Mouse (Mus musculus) layer of hippocampus, adult 2 months (tissue): ENCODE measurements around the gene Hoxa4. TPM values are rescaled to one million over a fixed set of nuclear protein-coding genes. Genes with fewer than 3 reads are reported as not detected.

Experiments used
- DNase-seq, 2 experiments: peaks; one replicate each; pipeline ENCODE4 v3.0.0; 2022; ENCODE audit warnings: low spot score in 2 of 2
- H3K27ac ChIP-seq: fragments of 200-600 bp; 2 replicates; pipeline ENCODE4 v1.8.1; 2022
- H3K4me3 ChIP-seq: fragments of 200-600 bp; 2 replicates; pipeline ENCODE4 v1.8.1; 2022; ENCODE audit warnings: mild to moderate bottlenecking
- CTCF ChIP-seq: fragments of 200-600 bp; conservative IDR thresholded peaks from 2 replicates; pipeline ENCODE4 v1.8.1; 2022; ENCODE audit warnings: antibody characterized with exemption, mild to moderate bottlenecking, moderate library complexity
- total RNA-seq, 2 experiments: library from RNA; stranded (reverse); gene quantifications; 2 replicates each; pipeline ENCODE4 v1.2.3; 2021

Gene Hoxa4
- total RNA-seq, 2 experiments from 2014 or later: not detected

DNA sequence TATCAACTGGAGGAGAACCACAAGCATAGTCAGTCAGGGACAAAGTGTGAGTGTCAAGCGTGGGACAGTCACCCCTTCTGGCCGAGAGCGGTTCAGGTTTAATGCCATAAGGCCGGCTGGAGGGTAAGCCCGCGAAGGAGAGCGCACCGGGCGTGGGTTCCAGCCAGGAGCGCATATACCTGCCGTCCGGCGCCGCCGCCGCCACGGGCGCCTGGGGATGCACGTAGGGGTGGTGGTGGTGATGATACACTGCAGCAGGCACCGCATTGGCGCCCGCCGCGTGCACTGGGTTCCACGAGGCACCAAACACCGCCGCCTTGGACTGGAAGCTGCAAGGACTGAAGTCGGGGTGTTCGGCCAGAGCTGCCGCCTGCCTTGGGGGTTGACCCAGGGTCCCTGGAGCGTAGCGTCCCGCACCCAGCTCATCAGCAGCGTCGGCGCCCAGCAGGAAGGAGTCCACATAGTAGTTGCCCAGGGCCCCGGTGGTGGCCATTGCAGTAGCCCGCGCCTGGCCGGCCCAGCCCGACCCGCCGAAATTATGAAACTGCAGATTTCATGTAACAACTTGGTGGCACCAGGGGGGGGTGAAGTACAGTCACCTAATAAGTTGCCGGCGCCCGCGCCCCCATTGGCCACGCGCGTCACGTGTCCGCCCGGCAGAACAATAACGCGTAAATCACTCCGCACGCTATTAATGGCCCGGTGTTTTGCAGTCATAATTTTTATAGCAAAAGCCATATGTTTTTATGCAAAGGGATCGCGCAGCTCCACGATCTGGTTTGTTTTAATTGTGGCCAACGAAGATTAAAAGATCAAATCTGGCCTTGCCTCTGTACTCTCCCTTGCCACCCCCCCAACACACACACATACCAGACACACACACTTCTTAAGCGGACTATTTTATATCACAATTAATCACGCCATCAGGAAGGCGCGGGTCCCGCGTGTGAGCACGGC lies 34.3 kb upstream of the Hoxa4 start:
- no peak for DNase-seq
- TF ChIP-seq CTCF: no peak
- H3K27ac ChIP-seq: no peak overlapping the region
- H3K4me3 ChIP-seq: no peak overlapping the region

DNA sequence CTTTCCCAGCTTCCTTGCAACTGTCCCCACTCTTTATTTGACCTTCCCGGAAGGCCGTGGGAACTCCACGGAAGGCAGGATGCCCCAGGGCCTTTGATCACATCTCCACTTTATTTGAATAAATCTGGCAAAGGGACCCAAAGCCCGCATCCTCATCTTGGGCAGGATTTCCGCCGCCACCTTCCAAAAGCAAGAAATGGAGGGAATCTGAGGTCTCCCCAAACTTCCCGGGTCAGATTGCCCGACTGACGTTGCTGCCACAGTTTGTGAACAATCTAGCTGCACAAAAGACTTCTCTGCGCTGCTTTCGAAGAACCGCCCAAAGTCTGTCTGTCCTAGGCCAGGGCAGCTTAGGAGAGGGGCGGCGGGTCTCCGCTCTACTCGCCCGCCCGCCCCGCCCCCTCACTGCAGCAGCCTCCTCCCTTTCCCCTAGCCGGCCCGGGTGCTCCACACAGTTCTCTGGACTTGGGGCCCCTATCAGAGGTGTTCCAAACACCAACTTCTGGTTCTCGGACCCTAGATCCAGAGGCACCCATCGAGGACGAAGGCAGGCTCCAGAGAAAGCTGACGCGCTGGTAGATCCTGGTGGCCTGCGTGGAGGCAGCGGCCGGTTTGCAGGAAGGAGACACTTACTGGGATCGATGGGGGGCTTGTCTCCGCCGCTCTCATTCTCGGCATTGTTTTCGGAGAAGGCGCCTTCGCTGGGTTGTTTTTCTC lies 33.5 kb upstream of the Hoxa4 start:
- H3K27ac ChIP-seq: no peak overlapping the region
- no peak for TF ChIP-seq CTCF
- no peak for DNase-seq

DNA sequence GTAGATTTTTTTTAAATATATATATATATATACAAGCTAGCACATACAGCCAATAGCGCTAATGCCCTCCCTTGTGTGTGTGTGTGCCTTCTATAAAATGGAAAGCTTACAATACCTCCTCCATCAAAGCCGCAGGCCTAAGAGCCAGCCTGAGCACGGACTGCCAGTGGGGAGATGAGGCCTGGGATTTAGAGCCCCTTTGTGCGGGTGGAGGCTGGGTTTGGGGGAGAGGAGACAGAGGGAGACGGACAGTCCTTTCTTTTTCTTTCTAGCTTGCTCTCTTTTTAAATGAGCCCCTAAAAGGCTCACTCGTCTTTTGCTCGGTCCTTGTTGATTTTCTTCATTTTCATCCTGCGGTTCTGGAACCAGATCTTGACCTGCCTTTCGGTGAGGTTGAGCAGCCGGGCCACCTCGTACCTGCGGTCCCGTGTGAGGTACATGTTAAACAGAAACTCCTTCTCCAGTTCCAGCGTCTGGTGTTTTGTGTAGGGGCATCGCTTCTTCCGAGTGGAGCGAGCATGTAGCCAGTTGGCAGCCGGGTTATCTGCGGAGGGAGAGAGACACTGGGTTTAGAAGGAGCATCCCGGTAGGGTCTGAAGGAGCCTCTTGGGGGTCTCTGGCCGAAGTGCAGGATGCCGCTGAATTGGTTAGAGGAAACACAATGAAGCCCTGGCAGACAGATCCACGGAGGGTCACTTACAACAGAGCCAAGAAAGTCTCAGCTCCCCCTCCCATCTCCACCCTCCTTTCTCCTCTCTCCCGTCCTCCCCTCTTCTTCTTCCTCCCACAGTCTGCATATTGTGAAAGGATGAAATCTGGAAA lies 32.6 kb upstream of the Hoxa4 start:
- no peak for DNase-seq
- no peak for TF ChIP-seq CTCF
- Histone ChIP-seq H3K27ac (no peak overlapping the region), H3K4me3 (no peak overlapping the region)

More for the DNA sequence above, 33.5 kb upstream of the Hoxa4 start:
- H3K4me3 ChIP-seq: no peak overlapping the region

DNA sequence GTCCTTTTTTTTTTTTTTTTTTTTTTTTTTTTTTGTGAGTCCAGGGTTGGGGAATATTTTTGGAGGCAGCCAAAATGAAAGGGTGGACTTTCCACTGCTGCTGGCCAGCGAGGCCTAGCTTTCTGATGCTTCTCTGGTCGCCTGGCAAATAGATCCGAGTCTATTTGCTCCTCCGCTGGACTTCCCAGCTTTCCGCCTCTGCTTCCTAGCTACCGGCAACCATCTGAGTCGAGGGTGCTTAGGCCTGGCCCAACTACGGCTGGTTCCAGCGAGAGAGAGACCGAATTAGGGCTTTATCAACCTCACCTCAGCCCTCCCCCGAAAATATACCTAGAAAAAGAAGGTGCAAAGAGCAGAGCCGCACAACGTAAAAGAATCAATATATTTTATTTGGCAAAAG lies 31.2 kb upstream of the Hoxa4 start:
- DNase-seq: no peak
- Histone ChIP-seq H3K27ac (no peak overlapping the region), H3K4me3 (no peak overlapping the region)
- no peak for TF ChIP-seq CTCF

DNA sequence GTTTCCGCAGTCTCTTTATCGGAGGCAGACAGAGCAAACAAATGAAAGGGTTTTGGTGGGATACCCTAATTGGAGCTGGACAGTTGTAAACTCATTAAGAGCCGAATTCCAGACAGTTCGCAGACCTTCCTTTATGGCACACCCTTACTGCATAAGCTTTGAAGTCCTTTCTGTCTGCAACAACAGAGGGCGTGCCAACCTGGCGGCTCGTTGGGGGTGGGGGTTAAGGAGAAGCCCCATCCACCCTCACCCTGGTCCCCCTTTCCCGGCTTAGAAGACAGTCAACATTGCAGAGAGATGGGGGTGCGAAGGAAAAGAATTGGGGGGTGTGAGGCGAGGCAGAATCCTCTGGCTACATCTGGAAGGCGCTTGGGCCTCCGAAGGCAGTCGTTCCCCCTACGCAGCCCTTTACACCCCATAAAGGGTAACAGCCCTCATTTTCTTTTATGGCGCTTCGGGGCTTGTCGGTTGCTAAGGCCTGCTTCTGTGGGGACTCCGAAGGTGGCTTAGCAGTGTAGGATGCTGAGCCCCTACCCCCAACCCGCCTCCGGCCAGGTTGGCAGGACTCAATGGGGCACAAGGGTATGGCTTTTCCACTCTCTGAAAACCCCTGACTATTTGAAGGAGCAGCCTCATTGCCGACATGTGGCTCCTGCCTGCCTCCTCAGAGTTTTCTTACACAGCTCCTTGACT lies 30.6 kb upstream of the Hoxa4 start:
- H3K27ac ChIP-seq: no peak overlapping the region
- H3K4me3 ChIP-seq: peak overlapping the region; percentile 63; the same call in 1 of the 2 replicates
- no peak for DNase-seq
- TF ChIP-seq CTCF: no peak

DNA sequence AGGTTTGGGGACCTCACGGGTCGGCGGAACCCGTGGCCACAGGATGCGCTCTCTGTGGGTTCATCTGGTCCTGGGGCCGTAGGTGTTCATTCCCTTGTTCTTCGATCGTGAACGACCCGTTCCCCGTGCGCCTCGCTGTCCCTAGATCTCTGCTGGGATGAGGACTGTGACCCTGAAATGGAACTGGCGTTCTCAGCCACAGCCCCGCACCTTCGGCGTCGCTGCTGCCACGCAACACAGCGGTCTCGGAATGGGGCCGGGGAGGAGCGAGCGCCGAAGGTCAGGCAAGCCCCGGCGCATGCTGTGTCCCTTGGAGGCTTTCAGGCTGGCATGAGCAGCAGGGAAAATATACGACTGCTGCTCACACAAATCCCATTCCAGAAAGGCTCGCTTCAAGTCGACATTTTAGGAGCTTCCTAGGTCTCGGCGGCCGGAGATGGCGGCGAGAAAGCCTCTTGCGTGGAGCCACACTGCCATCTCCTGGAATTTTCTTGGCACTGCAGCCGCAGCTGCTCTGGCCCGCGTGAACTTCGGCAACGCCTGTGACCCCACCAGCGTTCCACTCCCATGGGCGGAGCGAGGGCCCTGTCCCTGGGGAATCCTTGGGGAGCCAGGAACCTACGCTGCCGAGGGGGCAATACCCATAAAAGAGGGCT lies 29.9 kb upstream of the Hoxa4 start, which contains the start of gene Hoxa7:
Gene Hoxa7, minus strand, starts transcription at position 518 of the 656 bp plus-strand sequence.
- peak; percentile 68 to 81 for DNase-seq
- peak within 1 kb of the TSS; percentile 63 for H3K4me3 ChIP-seq
- peak; percentile 100 for TF ChIP-seq CTCF
- no peak within 1 kb of the TSS for H3K27ac ChIP-seq

DNA sequence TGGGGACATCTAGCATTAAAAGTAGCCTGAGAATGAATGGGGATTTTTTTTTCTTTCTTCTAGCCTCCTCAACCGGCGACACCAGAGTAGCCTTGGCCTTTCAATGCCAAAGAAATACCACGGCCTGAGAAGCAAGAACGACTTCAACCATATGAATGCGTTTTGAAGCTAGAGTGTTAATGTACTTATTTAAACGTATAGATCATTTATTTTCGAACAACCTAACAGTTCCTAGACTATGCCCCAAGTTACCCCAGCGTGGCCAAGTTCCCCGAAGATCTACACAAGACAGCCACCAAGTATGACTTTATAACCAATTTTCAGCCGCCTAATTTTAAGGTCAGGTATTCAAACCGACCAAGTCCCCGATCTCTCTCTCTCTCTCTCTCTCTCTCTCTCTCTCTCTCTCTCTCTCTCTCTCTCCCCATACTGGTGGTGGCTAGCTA lies 29.3 kb upstream of the Hoxa4 start:
- no peak for TF ChIP-seq CTCF
- DNase-seq: no peak
- Histone ChIP-seq H3K27ac (no peak overlapping the region), H3K4me3 (peak overlapping the region; percentile 63; the same call in 1 of the 2 replicates)

DNA sequence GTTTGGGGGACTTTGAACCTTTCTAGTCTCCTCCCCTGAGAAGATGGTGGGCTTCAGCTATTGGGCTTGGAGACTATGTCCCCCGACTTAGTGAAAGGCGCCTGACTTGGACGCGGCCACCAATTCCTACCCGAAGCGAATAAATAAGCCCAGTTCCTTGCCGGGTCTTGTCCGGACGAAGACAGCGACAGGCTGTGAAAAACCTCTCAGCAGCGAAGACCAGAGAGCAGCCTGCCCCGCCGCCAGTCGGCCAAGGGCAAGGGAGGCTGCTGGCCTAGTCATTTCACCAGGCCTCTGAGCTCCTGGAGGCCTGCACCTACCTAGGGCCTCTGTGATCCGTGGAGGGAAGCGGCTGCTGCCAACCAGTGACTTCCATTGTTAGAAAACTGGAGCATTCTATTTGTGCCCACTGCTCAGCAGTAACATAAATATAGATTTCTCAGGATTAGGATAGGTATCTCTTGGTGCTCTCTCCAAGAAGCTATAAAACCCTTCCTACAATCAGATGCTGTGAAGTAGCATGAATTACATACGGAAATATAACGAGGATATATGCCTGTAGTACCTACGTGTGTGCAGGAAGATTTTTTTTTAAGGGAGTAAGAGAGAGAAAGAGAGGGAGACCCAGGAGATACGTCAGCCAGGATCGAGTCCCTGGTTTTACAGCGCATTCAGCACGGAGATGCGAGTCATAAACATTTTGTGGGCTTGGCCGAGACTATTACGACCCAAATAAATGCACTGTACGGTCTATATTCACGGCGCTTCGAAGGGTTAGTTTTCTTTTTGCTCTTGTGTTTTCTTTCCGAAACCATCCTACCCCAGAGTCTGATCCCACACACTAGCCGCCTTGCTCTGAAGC lies 28.7 kb upstream of the Hoxa4 start:
- H3K4me3 ChIP-seq: no peak overlapping the region
- no peak for TF ChIP-seq CTCF
- DNase-seq: no peak
- no peak overlapping the region for H3K27ac ChIP-seq

DNA sequence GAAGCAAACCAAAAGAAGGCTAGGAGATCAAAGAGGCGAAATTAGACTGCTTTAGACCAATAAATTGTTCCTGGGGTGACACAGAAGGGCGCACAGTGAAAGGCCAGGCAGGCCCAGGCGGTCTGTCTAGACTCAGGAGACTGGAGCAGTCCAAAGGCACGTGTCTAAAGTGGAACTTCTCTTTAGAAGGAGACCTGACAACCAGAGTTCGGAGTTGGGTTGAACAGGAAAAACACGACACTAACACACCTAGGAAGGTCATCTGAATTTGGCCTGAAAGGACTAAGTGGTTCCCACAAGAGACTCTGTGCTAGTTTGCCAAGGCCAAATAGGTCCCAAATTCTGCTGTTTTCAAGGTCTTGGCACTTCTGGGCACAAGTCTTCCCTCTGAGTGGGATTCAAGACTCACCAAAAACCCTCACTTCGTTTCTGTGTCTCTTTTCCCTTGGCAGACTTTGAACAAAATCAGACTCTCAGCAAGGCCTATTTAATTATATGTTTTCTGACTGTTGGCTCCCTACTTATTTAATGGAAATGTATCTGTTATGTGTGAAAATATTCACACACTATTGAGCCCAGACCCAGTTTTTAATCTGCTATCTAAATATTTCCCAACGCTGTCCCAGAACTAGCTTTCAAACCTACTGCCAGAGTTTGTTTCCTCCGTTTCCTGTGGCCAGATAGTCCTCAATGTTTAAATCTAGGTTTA lies 27.8 kb upstream of the Hoxa4 start:
- Histone ChIP-seq H3K4me3 (no peak overlapping the region), H3K27ac (no peak overlapping the region)
- no peak for DNase-seq
- no peak for TF ChIP-seq CTCF

DNA sequence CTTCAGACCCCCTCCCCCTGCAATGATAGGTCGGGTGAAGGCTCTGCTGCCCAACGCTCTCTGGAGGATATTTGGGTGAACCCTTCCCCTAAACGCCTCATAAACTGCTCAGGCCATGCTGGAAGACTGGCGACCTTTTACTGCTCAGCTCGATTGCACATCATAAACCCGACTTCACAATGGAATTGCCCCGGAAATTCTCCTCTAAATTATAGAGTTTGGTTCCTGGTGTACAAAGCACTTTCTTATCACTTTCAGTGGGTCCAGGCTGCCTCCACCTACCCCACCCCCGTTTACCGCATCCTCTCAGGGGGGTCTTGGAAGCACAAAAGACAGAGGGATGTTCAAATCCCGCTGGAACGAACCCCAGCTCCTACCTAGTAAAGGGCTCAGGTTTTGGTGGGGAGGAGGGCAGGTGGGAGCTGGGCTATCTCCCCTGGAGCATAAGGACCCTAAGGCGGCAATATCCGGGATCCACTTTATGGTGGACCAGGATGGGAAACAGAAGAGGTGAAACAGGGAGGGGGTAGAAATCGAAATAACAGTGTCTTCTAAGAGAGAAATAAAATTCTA lies 27.2 kb upstream of the Hoxa4 start:
- no peak for DNase-seq
- TF ChIP-seq CTCF: no peak
- H3K4me3 ChIP-seq: no peak overlapping the region

More for the DNA sequence above, 27.2 kb upstream of the Hoxa4 start:
- no peak overlapping the region for H3K27ac ChIP-seq
